Mouse (Mus musculus) heart, postnatal 14 days (tissue): ENCODE data around the gene Espl1. TPM values are rescaled to one million over a fixed set of nuclear protein-coding genes. Genes with fewer than 3 reads are reported as not detected.
A peak's percentile ranks its signal among the peaks of the same experiment; 100 is the strongest.

ENCODE experiments used
- DNase-seq, 2 experiments: peaks; one replicate each; pipeline ENCODE4 v3.0.0; 2021 to 2022
- intact Hi-C: fragments of 180-260 bp; cut with DNase I; formaldehyde crosslinking; loops from one replicate; pipeline ENCODE4 v1.15.1; 2025
- total RNA-seq, 2 experiments: library from RNA; stranded (reverse); gene quantifications; 2 replicates each; pipeline ENCODE4 v1.2.3; 2021

Gene Espl1
- total RNA-seq, 2 experiments from 2014 or later = 3.2 to 4.3 TPM

GRCm38 (mm10) chr15:102271441-102271840 lies 24.6 kb upstream of the Espl1 start:
- no peak for DNase-seq

GRCm38 (mm10) chr15:102273982-102274716 lies 21.9 kb upstream of the Espl1 start:
- no peak for DNase-seq
- intact Hi-C loops = no loop called here

More at GRCm38 (mm10) chr15:102271441-102271840, 24.6 kb upstream of the Espl1 start:
- intact Hi-C loops = no loop called here

GRCm38 (mm10) chr15:102278726-102279091 lies 17.4 kb upstream of the Espl1 start:
- intact Hi-C loops = loop anchor here (2.0 kb wide), 2 partner anchors 30 to 38 kb away; no protein-coding TSS in a partner anchor
- no peak for DNase-seq

DNA sequence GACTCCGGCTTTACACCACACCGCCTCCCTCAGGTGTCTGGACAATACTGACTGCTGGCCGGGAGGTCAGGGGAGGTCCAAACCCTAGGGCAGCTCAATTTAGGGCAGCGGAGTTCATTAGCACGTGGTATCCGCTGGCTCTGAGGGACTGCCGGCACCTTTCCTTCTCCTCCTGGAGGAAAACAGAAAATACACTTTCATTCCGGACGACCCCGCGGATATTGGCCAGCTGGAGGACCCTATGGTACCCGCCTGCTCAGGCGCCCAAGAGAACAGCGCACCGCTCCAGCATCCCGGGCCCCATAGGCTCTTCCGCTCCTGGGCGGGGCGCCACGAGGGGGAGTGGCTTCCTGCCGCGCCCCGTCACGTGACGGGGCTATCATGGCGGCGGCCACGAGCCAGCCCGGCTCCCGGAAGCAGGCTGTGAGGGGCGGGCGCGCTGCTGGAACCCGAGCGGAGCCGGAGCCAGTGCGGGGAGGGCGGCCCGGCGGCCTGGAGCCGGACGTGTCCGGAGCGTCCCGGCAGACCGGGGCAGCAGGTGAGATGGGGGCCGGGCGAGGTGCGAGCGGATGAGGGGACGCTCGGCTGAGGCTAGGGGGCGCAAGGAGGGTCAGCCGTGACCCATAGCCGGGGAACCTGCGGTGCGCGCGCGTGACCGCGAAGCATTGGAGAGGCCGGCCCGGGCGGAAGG lies 16.8 kb upstream of the Espl1 start, which contains the start of gene Mfsd5:
Mfsd5 (plus strand) TSS at position 363 of the 691 bp plus-strand sequence.
- peak; percentile 93 to 94 for DNase-seq
- intact Hi-C loops = loop anchor here (2.0 kb wide), 2 partner anchors 30 to 38 kb away; no protein-coding TSS in a partner anchor

GRCm38 (mm10) chr15:102279783-102280520 lies 16.1 kb upstream of the Espl1 start:
- DNase-seq = no peak
- intact Hi-C loops = loop anchor here (2.0 kb wide), 2 partner anchors 31 to 39 kb away; no protein-coding TSS in a partner anchor

- intact Hi-C loops = no loop called here
Measured at GRCm38 (mm10) chr15:102280623-102281022, 15.4 kb upstream of the Espl1 start.

DNA sequence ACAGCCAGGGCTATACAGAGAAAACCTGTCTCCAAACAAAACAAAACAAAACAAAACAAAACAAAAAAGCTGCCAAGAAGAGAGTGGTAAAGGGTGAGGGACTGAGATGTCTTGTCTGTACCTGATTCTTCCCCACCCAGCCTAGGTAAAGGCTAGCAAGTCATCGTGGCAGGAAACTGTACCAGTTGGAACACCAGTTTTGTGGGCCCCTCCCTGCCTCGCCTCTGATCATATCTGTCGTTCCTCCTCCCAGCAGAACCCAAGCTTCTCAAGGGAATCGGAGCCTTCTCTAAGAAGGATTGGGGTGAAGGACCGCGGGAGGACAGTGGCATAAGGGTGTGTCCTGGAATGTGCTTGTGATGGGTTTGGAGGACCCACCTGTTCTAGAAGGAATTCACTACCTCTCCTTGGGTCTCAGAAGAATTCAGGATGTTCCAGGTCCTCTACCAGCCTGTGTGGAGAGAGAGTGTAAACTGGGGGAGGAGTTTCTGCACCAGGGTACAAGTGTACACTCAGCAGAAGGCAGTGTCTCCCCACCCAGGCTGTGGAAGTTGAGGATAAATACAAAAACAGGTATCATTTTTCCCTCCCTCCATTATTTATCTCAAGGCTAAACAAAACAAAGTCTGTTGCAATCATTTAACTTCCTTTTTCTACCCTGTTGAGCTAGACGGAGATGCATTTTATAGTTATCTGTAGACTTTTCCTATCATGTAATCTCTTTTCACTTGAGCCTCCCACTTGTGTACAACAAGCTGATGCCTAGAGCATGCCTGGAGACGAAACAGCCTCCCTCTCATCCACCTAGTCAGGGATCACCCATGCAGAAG lies 13.4 kb upstream of the Espl1 start:
- DNase-seq = no peak
- intact Hi-C loops = no loop called here

More at GRCm38 (mm10) chr15:102280623-102281022, 15.4 kb upstream of the Espl1 start:
- no peak for DNase-seq

DNA sequence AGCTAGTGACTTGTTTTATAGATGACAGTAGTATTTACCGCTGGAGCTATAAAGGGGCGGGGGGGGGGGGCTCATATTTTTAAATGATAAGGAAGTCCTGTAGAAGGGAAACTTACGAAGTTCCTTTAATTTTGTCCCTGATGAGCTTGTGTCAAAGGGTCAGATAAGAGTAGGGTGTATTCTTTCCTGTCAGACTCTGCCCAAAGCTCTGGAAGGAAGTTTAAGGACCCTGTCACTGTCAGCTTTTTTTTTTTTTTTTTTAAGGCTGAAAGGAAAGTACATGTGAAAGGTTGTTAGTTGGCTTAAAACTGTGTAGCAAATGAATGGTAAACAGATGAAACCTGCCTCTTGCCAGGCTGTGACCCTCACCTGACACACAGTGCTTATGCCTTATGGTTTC lies 12.4 kb upstream of the Espl1 start:
- intact Hi-C loops = no loop called here

DNA sequence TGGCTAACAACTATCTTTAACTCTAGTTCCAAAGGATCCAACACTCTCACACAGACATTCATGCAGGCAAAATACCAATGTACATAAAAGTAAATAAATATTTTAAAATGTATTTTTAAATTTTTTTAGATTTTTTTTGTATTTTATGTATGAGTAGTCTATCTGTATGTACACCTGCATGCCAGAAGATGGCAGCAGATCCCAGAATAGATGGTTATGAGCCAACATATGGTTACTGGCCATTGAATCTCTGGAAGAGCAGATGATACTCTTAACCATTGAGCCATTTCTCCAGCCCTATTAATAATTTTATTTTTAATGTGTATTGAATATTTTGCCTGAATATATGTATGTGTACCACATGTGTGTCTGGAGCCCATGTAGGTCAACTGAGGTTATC lies 8.7 kb upstream of the Espl1 start:
- DNase-seq = peak; percentile 44 to 64

More for the DNA sequence above, 12.4 kb upstream of the Espl1 start:
- DNase-seq = no peak

GRCm38 (mm10) chr15:102296368-102297006 lies 421 bp downstream of the Espl1 start:
- no peak for DNase-seq
- intact Hi-C loops = no loop called here

More for the DNA sequence above, 8.7 kb upstream of the Espl1 start:
- intact Hi-C loops = loop anchor here (5.0 kb wide), 1 partner anchor 90 kb away; no protein-coding TSS in a partner anchor

DNA sequence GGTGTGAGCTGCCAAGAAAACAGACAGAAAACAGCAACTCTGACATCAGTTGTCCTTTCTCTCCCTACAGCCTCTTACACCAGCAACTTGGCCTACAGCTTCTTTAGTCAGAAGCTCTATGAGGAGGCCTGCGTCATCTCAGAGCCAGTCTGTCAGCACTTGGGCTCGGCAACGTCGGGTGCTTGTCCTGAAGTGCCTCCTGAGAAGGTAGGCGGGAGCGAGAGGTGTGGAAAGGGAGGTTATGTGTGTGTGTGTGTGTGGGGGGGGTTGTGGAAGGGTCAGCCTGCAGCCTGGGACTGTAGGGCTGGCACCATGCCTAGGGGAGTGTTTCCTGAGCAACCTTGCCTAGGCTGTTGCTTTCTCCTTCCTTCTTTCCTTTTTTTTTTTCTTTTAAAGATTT lies 6.5 kb downstream of the Espl1 start:
- intact Hi-C loops = no loop called here

DNA sequence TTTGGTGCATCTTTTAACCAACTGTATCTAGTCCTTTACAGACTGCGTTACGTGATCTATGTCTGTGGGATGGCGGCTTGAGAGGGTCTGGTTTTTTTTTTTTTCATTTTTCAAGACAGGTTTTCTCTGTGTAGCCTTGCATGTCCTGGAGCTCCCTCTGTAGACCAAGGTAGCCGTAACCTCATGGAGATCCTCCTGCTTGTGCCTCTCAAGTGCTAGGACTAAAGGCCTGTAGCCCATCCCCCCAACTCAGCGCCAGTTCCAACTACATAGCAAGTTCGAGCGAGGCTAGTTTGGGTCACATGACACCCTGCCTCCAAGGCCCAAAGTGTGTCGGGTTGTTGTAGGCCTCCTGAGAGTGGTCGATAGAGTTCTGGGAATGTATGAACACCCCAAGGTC lies 12.7 kb downstream of the Espl1 start:
- no peak for DNase-seq
- intact Hi-C loops = no loop called here

More for the DNA sequence above, 6.5 kb downstream of the Espl1 start:
- peak; percentile 20 to 54 for DNase-seq

GRCm38 (mm10) chr15:102310074-102310845 lies 14.2 kb downstream of the Espl1 start:
- DNase-seq = peak; percentile 72 to 81
- intact Hi-C loops = no loop called here

DNA sequence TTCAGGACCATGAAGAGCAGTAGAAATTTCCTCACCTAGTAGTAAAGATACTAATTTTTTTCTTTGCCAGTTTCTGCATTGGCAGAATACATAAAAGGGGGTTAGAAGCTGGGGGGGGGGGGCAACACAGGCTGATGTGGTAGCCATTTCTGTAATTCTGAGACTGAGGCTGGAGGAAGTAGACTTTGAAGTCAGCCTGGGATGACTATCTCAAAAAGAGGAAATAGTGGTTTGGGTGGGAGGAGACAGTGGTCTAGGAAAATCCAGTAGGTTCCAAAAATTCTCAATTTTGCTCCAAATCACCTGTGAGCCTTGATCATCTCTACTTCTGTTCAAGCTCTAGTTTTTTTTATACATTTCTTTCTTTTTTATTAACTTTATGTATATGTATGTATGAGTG lies 15.4 kb downstream of the Espl1 start:
- intact Hi-C loops = no loop called here
- no peak for DNase-seq

DNA sequence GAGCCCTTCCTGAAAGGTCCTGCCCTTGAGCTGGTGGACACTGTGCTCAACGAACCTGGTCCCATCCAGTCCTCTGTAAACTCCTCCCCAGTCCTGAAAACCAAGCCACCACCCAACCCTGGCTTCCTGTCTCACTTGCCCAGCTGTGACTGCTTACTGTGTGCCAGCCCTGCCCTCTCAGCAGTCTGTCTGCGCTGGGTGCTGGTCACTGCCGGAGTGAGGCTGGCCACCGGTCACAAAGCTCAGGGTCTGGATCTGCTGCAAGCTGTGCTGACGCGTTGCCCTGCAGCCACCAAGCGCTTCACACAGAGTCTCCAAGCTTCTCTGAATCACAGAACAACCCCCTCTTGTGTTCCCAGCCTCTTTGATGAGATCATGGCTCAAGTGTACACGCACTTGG lies 19.2 kb downstream of the Espl1 start:
- intact Hi-C loops = no loop called here
- peak in 1 of 2 experiments; percentile 23 for DNase-seq

GRCm38 (mm10) chr15:102316263-102316662 lies 20.2 kb downstream of the Espl1 start:
- intact Hi-C loops = loop anchor here (1.0 to 2.0 kb wide), 2 partner anchors 27 to 77 kb away; no protein-coding TSS in a partner anchor
- peak; percentile 69 to 83 for DNase-seq

DNA sequence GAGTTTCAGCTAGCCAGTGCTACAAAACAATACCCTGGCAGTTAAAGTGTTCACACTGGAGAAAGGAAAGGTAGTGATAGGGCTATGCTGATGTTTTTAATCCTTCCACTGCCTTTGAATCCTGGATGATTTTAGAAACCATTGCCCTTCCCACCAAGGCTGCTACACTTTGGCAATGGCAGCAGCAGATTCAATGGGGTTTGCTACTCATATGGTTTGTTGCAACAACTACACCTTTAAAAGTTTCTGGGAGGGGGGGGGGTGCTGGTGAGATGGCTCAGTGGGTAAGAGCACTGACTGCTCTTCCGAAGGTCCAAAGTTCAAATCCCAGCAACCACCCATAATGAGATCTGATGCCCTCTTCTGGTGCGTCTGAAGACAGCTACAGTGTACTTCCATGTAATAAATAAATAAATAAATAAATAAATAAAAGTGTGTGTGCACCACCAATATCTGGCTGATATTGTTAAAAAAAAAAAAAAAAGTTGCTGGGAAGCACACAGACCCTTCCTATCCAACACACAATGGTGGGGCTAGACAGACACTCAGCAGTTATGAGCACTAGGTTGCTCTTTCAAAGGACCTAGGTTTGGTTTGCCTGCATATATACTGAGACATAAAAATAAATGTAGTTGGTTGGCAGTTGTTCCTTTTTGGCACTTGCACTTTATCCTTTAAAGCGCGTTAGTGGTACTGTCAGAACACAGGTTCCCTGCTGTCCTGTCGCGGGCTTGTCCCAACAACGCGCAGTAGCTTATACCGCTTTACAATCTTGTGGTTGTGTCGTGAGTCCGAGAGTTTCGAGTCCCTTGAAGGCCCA lies 28.8 kb downstream of the Espl1 start:
- peak in 1 of 2 experiments; percentile 17 for DNase-seq
- intact Hi-C loops = no loop called here
